Mouse (Mus musculus): Measurements from ENCODE around the gene Comp. TPM values are rescaled to one million over a fixed set of nuclear protein-coding genes. Genes with fewer than 3 reads are reported as not detected.
A peak's percentile ranks its signal among the peaks of the same experiment; 100 is the strongest.

The Comp gene
- polyA plus RNA-seq, 1 experiment from 2014 or later: 2.7 TPM

DNA sequence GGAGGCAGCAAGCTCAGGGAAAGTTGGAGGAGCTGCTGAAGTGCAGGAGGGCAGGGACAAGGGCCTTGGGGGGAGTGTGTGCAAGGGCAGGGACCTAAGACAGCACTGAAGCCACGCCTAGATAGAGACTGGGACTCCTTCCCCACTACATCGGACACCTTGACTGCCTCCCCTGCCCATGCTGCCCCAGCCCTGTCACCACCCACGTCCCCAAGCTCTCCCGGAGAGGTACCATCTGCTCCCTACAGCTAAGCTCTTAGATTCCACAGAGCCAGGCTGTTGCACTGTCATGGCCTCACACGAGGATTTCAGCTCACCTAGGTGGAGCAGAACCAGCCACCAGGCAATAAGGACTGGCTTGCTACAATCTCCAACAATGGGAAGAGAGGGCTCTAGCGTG, 43.6 kb downstream of the Comp start:
- H3K9ac ChIP-seq: no peak overlapping the region; the same call in 1 of the 2 replicates
- 0 out of 2 replicates have a peak, but pooled peaks cover 7% of the 10 kb centered on the region for H3K36me3 ChIP-seq
- H3K4me2 ChIP-seq: no peak overlapping the region
- no peaks in the 10 kb centered on the region for H3K9me3 ChIP-seq (replicated peaks)
- H3K27ac ChIP-seq (ENCODE audit: poor library complexity, severe bottlenecking): no peak overlapping the region
- H3K4me1 ChIP-seq (replicated peaks): peaks cover 59% of the 10 kb centered on the region
- no peaks in the 10 kb centered on the region for H3K27me3 ChIP-seq (replicated peaks)
- ATAC-seq (ENCODE audit: insufficient number of reproducible peaks, low FRiP score): peak; percentile 18; the same call in 1 of the 2 replicates
- WGBS: 45% methylated on average over 6 of the region's 6 CpGs
- no peak overlapping the region for H3K4me3 ChIP-seq

DNA sequence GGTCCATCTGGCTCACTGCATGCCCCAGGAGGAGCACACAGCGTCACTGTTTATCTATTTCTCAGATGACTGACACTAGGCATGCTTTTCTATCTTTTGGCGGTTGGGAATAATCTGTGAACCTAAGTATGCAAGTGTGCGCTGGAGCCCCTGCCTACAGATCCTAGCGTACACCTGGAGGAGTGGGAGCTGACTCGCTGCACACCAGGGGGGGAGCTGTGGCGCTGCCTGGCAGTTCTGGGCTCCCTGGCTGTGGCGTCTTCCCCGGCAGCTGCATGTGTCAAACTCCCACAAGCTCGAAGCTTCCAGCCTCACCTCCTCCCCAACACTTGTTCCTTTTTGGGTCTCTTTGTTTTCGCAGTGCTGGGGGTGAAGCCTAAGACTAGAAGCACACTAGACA, 44.6 kb downstream of the Comp start:
- Histone ChIP-seq H3K27me3 (replicated peaks) (no peaks in the 10 kb centered on the region), H3K9ac (peak overlapping the region; percentile 24; the same call in 1 of the 2 replicates), H3K4me3 (no peak overlapping the region), H3K9me3 (replicated peaks) (no peaks in the 10 kb centered on the region), H3K4me2 (no peak overlapping the region), H3K36me3 (0 out of 2 replicates have a peak, but pooled peaks cover 7% of the 10 kb centered on the region), H3K27ac (ENCODE audit: poor library complexity, severe bottlenecking) (no peak overlapping the region), H3K4me1 (replicated peaks) (peaks cover 59% of the 10 kb centered on the region)
- ATAC-seq (ENCODE audit: insufficient number of reproducible peaks, low FRiP score): no peak
- 40% methylated on average over 10 of the region's 10 CpGs for WGBS

DNA sequence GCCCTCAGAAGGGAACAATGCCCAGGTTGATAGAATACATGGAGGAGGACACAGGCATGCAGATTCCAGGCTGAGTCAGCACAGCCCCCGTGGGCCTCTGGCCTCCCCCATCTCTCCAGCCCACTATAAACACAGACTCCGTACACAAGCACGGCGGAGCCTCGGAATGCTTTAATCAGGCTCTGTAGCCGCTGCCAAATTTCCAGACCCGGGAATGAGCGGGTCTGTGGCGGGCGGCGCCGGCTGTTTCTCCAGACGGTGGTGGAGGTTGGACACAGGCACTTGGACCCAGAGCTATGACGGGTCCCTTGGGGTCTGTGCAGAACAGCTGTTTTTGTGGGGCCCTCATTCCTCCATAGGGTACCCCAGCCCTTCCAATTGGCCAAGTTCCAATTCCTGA, 45.6 kb downstream of the Comp start:
- H3K36me3 ChIP-seq: 0 out of 2 replicates have a peak, but pooled peaks cover 5% of the 10 kb centered on the region
- no peaks in the 10 kb centered on the region for H3K9me3 ChIP-seq (replicated peaks)
- H3K9ac ChIP-seq: no peak overlapping the region
- no peak overlapping the region for H3K27ac ChIP-seq (ENCODE audit: poor library complexity, severe bottlenecking)
- no peaks in the 10 kb centered on the region for H3K27me3 ChIP-seq (replicated peaks)
- peaks cover 59% of the 10 kb centered on the region for H3K4me1 ChIP-seq (replicated peaks)
- H3K4me2 ChIP-seq: peak overlapping the region; percentile 0; the same call in 1 of the 2 replicates
- no peak for ATAC-seq (ENCODE audit: insufficient number of reproducible peaks, low FRiP score)
- no peak overlapping the region for H3K4me3 ChIP-seq
- WGBS: 69% methylated on average over 14 of the region's 14 CpGs

DNA sequence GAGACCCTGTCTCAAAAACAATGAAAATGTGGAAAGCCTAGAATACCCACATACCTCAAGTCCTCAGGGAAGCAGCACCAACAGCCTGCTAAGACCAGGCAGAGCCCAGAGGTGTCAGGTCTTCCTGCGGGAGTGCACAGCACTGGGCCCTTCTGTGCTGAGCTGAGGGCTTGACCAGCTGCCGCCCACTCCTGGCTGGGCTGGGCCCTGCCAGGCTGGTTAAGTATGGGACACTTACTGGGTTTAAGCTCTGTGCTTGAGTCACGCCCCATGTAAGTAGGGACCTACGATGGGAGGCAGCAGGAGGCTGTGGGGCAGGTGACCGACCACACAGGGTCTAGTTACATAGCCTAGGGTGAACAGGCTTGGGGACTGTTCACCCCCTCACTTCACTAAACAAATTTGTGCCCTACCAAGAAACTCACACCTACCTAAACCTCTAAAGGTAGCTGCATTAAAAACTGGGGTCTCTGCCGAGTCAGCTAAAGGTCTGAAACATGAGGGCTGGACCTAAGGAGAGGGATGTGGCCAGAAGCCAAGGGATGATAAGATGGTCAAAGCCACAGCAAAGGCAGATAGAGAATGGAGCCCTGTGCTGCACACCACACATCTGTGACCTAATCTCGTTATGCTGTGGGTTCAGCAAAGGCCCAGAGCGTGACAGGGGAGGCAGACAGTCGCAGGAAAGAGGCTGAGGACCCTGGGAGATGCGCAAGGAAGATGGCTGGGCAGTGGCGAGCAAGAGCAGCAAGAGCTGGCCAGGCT, 46.7 kb downstream of the Comp start:
- Histone ChIP-seq H3K9ac (peak overlapping the region; percentile 20; the same call in 1 of the 2 replicates), H3K27me3 (replicated peaks) (no peaks in the 10 kb centered on the region), H3K4me2 (no peak overlapping the region; the same call in 1 of the 2 replicates), H3K36me3 (no peaks in the 10 kb centered on the region), H3K4me3 (no peak overlapping the region), H3K9me3 (replicated peaks) (no peaks in the 10 kb centered on the region), H3K27ac (ENCODE audit: poor library complexity, severe bottlenecking) (peak overlapping the region; percentile 51; the same call in 1 of the 2 replicates), H3K4me1 (replicated peaks) (peaks cover 59% of the 10 kb centered on the region)
- ATAC-seq (ENCODE audit: insufficient number of reproducible peaks, low FRiP score): peak; percentile 62
- 64% methylated on average over 11 of the region's 11 CpGs for WGBS

DNA sequence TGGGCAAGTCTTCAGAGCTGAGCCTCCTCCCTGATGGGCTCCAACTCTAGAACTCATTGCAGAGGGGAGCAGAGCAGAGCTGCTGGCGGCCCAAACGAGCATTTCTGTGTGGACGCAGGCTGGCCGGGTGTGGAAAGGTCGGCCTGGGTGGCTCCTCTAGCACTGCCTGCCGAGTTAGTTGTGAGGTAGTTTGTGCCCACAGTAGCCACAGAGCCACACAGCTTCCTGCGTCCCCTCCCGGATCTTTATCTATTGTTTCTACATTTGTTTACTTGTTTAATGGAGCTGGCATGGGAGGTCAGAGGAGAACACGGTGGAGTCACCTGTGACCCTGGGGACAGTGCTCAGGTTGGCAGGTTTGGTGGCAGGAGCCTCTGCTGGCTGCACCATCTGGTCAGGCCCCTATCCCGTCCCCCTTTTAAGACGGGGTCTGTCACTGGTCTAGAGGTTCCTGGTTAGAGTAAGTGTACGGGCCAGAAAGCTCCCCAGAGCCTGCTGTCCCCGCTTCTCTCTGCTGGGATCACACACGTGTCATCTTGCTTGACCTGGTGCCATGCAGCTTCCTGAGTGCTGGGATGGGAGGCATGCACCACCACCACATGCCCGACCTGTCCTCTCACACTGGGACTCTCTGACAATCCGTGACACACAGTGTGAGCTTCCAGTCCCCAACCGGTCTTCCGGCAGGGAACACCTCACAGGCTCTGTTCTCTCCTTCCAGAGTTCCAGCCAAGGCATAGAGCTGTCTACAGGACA, 48.2 kb downstream of the Comp start:
- no peak for ATAC-seq (ENCODE audit: insufficient number of reproducible peaks, low FRiP score)
- no peak overlapping the region for H3K27ac ChIP-seq (ENCODE audit: poor library complexity, severe bottlenecking)
- H3K9me3 ChIP-seq (replicated peaks): no peaks in the 10 kb centered on the region
- WGBS: 79% methylated on average over 18 of the region's 18 CpGs
- no peaks in the 10 kb centered on the region for H3K36me3 ChIP-seq
- no peak overlapping the region for H3K9ac ChIP-seq
- H3K4me3 ChIP-seq: no peak overlapping the region
- H3K4me2 ChIP-seq: no peak overlapping the region
- no peaks in the 10 kb centered on the region for H3K27me3 ChIP-seq (replicated peaks)
- peaks cover 54% of the 10 kb centered on the region for H3K4me1 ChIP-seq (replicated peaks)

DNA sequence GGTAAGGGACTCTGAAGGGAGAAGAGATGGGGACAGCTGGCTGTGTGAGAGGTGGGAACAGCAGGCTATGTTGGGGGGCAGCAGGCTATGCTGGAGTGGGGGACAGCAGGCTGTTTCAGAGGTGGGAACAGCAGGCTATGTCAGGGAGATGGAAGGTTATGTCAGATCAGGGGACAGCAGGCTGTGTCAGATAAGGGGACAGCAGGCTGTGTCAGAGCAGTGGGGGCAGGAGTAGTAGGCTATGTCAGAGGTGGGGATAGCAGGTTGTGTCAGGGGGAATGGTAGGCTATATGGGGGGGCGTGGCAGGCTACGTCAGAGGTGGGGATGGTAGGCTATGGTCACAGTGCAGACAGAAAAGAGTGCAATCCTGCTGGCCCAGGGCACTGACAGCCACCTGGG, 49.4 kb downstream of the Comp start:
- Histone ChIP-seq H3K9ac (no peak overlapping the region), H3K4me3 (no peak overlapping the region), H3K27me3 (replicated peaks) (no peaks in the 10 kb centered on the region), H3K4me1 (replicated peaks) (peaks cover 48% of the 10 kb centered on the region), H3K9me3 (replicated peaks) (no peaks in the 10 kb centered on the region), H3K27ac (ENCODE audit: poor library complexity, severe bottlenecking) (no peak overlapping the region), H3K36me3 (no peaks in the 10 kb centered on the region), H3K4me2 (no peak overlapping the region)
- WGBS: 73% methylated on average over 2 of the region's 2 CpGs
- peak; percentile 79 for ATAC-seq (ENCODE audit: insufficient number of reproducible peaks, low FRiP score)

DNA sequence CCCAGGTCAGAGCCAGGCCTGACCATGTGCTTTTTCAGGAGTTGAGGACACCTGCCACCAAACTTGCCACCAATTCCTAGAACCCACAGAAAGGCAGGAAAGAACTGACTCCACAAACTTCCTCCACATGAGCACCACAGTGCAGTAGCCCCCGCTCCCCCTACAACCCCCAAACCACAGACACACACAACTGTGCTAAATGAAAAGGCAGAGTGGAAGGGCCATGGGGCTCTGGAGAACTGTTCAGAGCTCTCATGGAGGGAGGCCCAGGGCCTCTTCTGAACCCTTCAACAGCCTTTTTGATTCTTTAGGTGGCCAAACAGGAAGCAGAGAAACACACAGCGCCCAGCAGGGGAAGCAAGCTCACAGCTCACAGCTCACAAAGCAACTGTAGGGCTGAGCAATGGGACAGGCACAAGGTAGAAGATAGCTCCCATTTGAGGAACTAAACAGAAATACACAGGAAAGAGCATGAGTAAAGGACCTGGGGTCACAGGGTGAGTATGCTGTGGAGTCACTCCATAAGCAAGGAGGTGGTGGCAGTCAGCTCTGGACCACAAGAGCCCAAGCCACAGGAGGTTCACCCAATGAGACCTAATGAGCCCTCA, 53.0 kb downstream of the Comp start:
- H3K4me3 ChIP-seq: no peak overlapping the region
- no peaks in the 10 kb centered on the region for H3K9me3 ChIP-seq (replicated peaks)
- peaks cover 12% of the 10 kb centered on the region for H3K4me1 ChIP-seq (replicated peaks)
- no peak overlapping the region for H3K27ac ChIP-seq (ENCODE audit: poor library complexity, severe bottlenecking)
- H3K9ac ChIP-seq: no peak overlapping the region
- no peak overlapping the region for H3K4me2 ChIP-seq
- no peaks in the 10 kb centered on the region for H3K27me3 ChIP-seq (replicated peaks)
- no peak for ATAC-seq (ENCODE audit: insufficient number of reproducible peaks, low FRiP score)
- WGBS: 91% methylated on average over 2 of the region's 2 CpGs
- H3K36me3 ChIP-seq: no peaks in the 10 kb centered on the region

DNA sequence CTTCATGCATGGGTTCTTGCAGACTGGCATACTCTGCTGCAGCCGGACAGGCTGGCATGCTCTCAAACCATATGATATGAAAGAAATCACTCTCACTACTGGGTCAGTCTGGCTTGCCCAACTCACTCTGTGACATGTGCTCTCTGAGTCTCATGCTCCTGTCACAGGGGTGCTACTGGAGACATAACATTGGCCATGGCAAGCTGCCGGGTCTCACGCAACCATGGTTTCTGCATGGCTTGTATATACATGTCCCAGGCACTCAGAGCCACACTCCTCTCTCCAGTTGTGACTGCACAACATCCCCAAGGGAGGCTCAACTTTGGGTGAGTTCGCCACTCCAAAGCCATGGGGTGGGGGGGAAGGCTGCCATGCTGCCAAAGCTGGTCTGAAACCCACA, 57.9 kb downstream of the Comp start:
- no peak overlapping the region for H3K27ac ChIP-seq (ENCODE audit: poor library complexity, severe bottlenecking)
- no peaks in the 10 kb centered on the region for H3K9me3 ChIP-seq (replicated peaks)
- H3K4me2 ChIP-seq: no peak overlapping the region

More for the DNA sequence above, 57.9 kb downstream of the Comp start:
- Histone ChIP-seq H3K4me3 (no peak overlapping the region), H3K4me1 (replicated peaks) (peaks cover 6% of the 10 kb centered on the region; the same call in 1 of the 2 replicates), H3K9ac (no peak overlapping the region), H3K27me3 (replicated peaks) (no peaks in the 10 kb centered on the region), H3K36me3 (no peaks in the 10 kb centered on the region)
- WGBS: 94% methylated on average over 4 of the region's 4 CpGs
- ATAC-seq (ENCODE audit: insufficient number of reproducible peaks, low FRiP score): no peak

Other genes with a start within 250 kb of the Comp start
- gene Nr2c2ap, start 242.2 kb upstream of the Comp start, polyA plus RNA-seq (2016; fragmentation: Nextera tagmentation; extraction: Ambion mirVana): 28.5 and 29.1 TPM in 2 replicates
- gene Rfxank, start 234.4 kb upstream of the Comp start, polyA plus RNA-seq (2016; fragmentation: Nextera tagmentation; extraction: Ambion mirVana): 17.7 and 18.7 TPM in 2 replicates
- 30.3 and 38.1 TPM in 2 replicates for gene Borcs8, start 234.1 kb upstream of the Comp start, polyA plus RNA-seq (2016; fragmentation: Nextera tagmentation; extraction: Ambion mirVana)
- not detected in 2 replicates for gene Mef2b, start 233.8 kb upstream of the Comp start, polyA plus RNA-seq (2016; fragmentation: Nextera tagmentation; extraction: Ambion mirVana)
- 98.0 and 100 TPM in 2 replicates for gene Tmem161a, start 201.2 kb upstream of the Comp start, polyA plus RNA-seq (2016; fragmentation: Nextera tagmentation; extraction: Ambion mirVana)
- 8.5 and 9.7 TPM in 2 replicates for gene Slc25a42, start 161.3 kb upstream of the Comp start, polyA plus RNA-seq (2016; fragmentation: Nextera tagmentation; extraction: Ambion mirVana)
- 33.8 and 36.0 TPM in 2 replicates for gene Sugp2, start 139.3 kb upstream of the Comp start, polyA plus RNA-seq (2016; fragmentation: Nextera tagmentation; extraction: Ambion mirVana)
- 22.6 and 23.4 TPM in 2 replicates for gene Armc6, start 139.1 kb upstream of the Comp start, polyA plus RNA-seq (2016; fragmentation: Nextera tagmentation; extraction: Ambion mirVana)
- 46.0 and 48.4 TPM in 2 replicates for gene Homer3, start 90.7 kb upstream of the Comp start, polyA plus RNA-seq (2016; fragmentation: Nextera tagmentation; extraction: Ambion mirVana)
- 32.8 and 34.3 TPM in 2 replicates for gene Ddx49, start 71.1 kb upstream of the Comp start, polyA plus RNA-seq (2016; fragmentation: Nextera tagmentation; extraction: Ambion mirVana)
- 251 and 272 TPM in 2 replicates for gene Cope, start 71.0 kb upstream of the Comp start, polyA plus RNA-seq (2016; fragmentation: Nextera tagmentation; extraction: Ambion mirVana)
- 2.1 and 2.5 TPM in 2 replicates for gene Cers1, start 57.8 kb upstream of the Comp start, polyA plus RNA-seq (2016; fragmentation: Nextera tagmentation; extraction: Ambion mirVana)
- gene Gdf1, start 43.7 kb upstream of the Comp start, polyA plus RNA-seq (2016; fragmentation: Nextera tagmentation; extraction: Ambion mirVana): 2.1 TPM in 2 replicates
- gene Upf1, start 20.3 kb upstream of the Comp start, polyA plus RNA-seq (2016; fragmentation: Nextera tagmentation; extraction: Ambion mirVana): 24.5 and 25.5 TPM in 2 replicates
- gene Crtc1, start 66.0 kb downstream of the Comp start, polyA plus RNA-seq (2016; fragmentation: Nextera tagmentation; extraction: Ambion mirVana): 14.9 and 15.0 TPM in 2 replicates
- 12.6 and 14.0 TPM in 2 replicates for gene Klhl26, start 103.4 kb downstream of the Comp start, polyA plus RNA-seq (2016; fragmentation: Nextera tagmentation; extraction: Ambion mirVana)
- 0.22 and 0.33 TPM in 2 replicates for gene Tmem59l, start 113.8 kb downstream of the Comp start, polyA plus RNA-seq (2016; fragmentation: Nextera tagmentation; extraction: Ambion mirVana)
- 1.00 and 1.8 TPM in 2 replicates for gene Crlf1, start 119.6 kb downstream of the Comp start, polyA plus RNA-seq (2016; fragmentation: Nextera tagmentation; extraction: Ambion mirVana)
- gene Rex1bd, start 133.2 kb downstream of the Comp start, polyA plus RNA-seq (2016; fragmentation: Nextera tagmentation; extraction: Ambion mirVana): 115 TPM in 2 replicates
- gene Uba52, start 137.2 kb downstream of the Comp start, polyA plus RNA-seq (2016; fragmentation: Nextera tagmentation; extraction: Ambion mirVana): 779 and 792 TPM in 2 replicates
- gene Fkbp8, start 154.2 kb downstream of the Comp start, polyA plus RNA-seq (2016; fragmentation: Nextera tagmentation; extraction: Ambion mirVana): 227 and 231 TPM in 2 replicates
- gene Kxd1, start 154.4 kb downstream of the Comp start, polyA plus RNA-seq (2016; fragmentation: Nextera tagmentation; extraction: Ambion mirVana): 64.2 and 65.7 TPM in 2 replicates
- 13.5 and 14.7 TPM in 2 replicates for gene Ell, start 165.9 kb downstream of the Comp start, polyA plus RNA-seq (2016; fragmentation: Nextera tagmentation; extraction: Ambion mirVana)
- 138 and 142 TPM in 2 replicates for gene Isyna1, start 220.8 kb downstream of the Comp start, polyA plus RNA-seq (2016; fragmentation: Nextera tagmentation; extraction: Ambion mirVana)
- 76.0 and 78.6 TPM in 2 replicates for gene Ssbp4, start 235.3 kb downstream of the Comp start, polyA plus RNA-seq (2016; fragmentation: Nextera tagmentation; extraction: Ambion mirVana)
- gene Lrrc25, start 242.6 kb downstream of the Comp start, polyA plus RNA-seq (2016; fragmentation: Nextera tagmentation; extraction: Ambion mirVana): 0.65 and 0.71 TPM in 2 replicates